Mouse (Mus musculus) urinary bladder, postnatal 10 days (tissue): ENCODE measurements around the gene Mta1.

ENCODE experiments used
- DNase-seq: peaks from one replicate; pipeline ENCODE4 v3.0.0; 2022; ENCODE audit warnings: low spot score

The Mta1 gene

DNA sequence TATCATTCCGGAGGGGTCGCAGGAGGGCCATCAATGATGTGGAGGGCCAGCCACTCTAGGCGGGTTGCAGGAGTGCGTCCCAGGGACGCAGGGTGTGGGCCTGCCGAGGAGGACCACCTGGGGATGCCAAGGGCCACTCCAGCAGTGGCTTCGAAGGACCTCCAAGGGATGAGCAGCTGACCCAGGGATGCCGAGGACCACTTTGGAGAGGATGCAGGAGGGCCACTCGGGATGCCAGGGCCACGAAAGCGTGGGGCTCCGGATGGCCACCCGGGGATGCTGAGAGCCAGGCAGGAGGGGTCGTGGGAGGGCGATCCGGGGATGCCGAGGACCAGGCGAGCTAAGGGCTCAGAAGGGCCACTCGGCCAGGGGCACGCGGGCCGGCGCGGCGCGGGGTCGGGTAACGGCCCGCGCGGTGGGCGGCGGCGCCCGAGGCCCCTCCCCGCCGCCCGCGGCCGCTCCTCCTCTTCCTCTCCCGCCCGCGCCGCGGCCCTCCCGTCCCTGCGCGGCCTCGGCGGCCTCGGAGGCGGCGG, at the start of gene Mta1:
Mta1 (plus strand) TSS at position 530 of the 533 bp plus-strand sequence.
- no peak for DNase-seq

- no peak for DNase-seq
Observed at GRCm38 (mm10) chr12:113049836-113050235, 48.2 kb upstream of the Mta1 start.

DNA sequence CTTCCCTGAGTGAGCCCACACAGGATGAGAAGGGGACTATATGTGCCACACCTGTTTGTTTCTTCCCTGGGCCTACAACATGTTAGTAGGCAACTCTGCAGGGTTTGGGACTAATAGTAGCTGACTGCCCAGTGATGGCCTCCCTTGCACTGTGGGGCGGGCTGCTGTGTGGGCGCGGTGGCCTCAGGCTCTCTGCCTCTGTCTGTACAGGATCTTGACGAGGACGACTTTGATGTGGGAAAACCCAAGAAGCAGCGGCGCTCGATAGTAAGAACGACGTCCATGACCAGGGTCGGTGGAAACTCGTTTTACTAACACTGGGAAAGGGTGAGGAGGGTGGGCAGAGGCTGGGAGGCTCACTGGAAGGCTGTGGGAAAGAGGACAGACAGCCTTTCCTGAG, 47.4 kb upstream of the Mta1 start:
- no peak for DNase-seq

DNA sequence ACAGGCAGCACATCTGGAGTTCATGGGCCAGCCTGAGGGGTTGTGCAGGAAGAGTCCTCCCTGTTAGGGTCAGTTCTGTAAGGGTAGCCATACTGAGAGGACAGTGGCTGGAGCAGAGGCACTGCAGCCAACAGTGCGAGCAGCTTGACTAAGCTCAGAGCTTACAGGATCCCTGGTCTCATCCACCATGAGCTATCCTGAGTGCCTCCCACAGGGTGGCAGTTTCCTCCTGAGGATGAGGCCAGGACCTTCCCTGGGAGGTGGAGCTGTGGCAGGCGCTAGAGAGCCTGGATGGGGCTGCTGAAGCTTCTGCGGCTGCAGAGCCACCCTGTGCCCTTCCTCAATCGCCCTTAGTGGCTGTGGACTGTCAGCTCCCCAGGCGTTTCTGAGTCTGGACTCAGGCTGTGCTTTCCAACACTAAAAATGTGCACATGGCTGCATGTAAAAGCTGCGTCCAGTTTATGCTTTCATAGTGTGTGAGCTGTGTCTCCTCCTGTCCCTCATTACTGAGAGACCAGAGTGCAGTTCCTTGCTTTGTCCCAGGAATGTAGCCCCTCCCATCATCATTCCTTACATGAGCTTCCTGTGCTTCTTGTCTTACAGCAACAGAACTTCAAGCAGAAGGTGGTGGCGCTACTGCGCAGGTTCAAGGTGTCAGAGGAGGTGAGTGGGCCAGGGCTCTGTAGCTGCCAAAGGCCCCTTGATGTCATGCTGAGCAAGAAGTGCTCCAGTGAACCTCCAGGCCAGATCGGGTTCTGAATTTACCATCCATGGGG, 46.3 kb upstream of the Mta1 start:
- no peak for DNase-seq

DNA sequence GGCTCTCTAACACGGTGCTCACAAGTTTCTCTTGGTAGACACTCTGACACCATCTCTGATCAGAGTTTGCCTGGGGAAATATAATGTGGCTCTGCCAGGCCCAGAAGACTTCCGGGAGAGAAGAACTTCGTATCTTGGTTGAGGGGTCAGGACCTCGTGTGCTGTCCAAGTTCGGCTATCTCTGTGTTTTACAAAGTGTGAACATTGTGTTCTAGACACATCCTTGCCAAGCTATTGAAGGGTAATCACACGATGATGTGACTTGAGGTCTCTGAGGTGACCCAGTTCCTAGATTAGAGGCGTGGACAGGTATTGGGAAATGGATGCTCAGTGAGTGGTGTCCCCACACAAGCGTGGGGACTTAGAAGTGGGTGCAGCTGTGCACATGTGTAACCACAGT, 42.0 kb upstream of the Mta1 start:
- DNase-seq, result no peak

GRCm38 (mm10) chr12:113060178-113060577, 37.9 kb upstream of the Mta1 start:
- DNase-seq, result no peak

DNA sequence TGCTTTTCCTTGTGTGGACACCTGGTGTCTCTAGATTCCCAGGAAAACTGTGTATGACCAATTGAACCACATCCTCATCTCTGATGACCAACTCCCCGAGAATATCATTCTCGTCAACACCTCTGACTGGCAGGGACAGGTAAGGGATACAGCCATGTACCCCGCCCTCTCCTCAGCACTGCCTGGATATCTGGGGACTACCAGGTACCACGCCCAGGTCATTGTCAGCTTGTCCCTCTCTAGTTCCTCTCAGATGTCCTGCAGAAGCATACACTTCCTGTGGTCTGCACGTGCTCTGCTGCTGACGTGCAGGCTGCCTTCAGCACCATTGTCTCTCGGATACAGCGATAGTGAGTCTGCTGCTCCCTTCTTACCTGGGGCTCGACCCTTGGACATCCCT, 36.5 kb upstream of the Mta1 start:
- DNase-seq, result no peak

- DNase-seq, result no peak
Observed at GRCm38 (mm10) chr12:113062201-113062600, 35.9 kb upstream of the Mta1 start.

- DNase-seq, result no peak
Observed at GRCm38 (mm10) chr12:113063700-113064099, 34.4 kb upstream of the Mta1 start.

- no peak for DNase-seq
Observed at GRCm38 (mm10) chr12:113068002-113068401, 30.1 kb upstream of the Mta1 start.

- no peak for DNase-seq
Observed at GRCm38 (mm10) chr12:113069389-113069788, 28.7 kb upstream of the Mta1 start.

DNA sequence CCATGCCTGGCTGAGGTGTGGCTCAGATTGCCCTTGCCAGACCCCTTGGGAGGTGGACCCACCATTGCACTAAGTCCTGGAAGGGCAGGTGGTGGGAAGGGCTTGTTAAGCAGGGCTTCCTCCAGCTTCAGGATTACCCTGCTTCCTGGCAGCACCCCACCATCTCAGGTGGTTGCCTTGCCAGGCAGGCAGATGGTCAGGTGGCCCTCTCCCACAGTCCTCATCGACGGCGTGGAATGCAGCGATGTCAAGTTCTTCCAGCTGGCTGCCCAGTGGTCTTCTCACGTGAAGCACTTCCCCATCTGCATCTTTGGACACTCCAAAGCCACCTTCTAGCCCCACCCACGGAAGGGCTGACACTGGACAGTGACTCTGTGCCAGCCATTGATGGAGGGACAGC, 26.8 kb upstream of the Mta1 start:
- DNase-seq, result no peak

DNA sequence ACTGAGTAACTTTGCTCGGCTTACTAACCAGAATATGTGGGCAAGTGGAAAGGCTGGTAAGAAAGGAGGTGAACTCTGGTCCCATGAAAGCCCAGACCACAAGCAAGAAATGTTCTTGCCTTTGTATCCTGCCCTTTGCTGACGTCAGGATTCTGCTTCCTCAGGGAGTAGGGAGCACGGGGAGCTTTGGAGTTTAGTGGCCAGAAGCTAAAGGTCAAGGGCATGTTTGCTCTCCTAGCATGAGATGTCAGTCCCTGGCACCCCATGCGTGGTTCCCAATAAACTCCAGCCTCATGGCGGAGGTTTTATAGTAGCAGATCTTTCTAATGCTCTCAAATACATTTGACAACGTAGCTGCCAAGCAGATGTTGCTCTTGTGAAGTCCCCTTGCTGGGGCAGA, 26.3 kb upstream of the Mta1 start:
- no peak for DNase-seq

DNA sequence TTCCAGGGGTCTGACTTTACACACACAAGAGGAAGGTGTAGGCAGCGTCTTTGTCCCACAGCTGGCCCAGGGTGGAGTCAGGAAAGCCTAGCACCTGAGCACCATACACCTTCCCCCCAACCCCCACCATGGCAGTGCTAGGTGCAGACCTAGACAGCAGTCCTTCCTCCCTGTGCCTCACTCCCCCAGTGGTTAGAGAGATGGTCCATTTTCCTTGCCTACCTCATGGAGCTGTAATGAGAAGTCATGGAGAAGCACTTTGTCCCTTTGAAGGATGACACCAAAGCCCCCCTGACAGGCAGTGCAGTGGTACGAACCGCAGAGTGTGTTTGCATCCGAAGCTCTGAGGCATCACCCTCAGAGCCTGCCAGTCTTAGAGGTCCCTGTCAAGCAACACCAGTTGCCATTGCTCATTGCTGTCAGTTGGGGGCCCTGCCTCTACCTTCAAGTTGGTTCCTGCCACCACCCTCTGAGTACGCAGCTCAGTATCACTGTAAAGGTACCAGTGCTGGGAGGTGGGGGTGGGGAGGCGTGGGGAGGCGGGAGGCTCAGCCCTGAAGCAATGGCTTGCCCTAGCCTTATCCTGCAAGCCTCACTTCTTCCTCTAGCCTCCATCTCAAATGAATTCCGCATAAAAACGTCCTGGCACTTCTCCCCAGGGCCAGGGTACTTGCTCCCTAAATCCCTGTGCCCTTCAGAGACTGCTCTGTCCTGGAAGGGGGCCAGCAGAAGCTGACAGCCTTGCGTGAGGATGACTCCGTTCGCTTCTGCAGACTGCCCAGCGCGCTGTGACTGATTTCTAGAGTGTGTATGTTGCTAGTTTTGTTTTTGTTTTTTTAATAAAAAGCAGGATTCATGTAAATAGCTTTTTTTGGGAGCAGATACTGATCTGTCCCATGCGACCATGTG, 24.4 kb upstream of the Mta1 start:
- no peak for DNase-seq

DNA sequence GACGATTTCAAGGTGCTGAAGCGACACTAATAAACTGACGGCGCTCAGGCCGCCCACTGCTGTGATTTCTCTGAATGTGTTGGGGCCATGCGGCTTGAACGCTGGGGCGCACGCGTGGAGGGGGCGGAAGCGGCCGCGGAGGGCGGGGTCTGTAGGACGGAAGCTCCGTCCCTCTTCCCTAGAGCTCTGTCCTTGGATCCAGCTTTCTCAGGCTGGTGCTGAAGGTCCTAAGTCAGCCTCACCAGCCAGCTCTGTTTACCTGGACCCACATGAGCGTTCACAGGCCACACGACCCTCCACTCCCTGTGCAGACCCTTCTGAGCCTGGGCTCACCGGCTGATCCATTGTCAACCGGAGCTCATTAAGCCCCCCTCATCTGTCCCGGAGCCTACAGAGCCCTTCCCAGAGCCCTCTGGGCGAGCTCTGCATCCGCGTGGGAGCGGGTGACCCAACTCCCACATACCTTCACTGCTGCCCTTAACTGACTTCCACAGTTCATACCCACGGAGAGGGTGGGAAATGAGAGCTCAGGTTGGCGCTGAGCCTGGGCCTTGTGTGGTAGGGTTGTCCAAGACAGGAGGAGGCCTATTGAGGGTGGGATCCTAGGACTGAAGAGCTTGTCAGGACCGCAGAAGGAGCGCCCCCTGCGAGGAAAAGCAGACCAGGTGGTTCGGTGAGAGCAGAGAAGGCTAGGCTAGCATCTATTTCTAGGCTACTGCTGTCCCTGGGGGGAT, 23.6 kb upstream of the Mta1 start, which contains the start of gene Tex22:
Tex22 (plus strand) TSS at position 174 of the 734 bp plus-strand sequence.
- peak; percentile 35 for DNase-seq

DNA sequence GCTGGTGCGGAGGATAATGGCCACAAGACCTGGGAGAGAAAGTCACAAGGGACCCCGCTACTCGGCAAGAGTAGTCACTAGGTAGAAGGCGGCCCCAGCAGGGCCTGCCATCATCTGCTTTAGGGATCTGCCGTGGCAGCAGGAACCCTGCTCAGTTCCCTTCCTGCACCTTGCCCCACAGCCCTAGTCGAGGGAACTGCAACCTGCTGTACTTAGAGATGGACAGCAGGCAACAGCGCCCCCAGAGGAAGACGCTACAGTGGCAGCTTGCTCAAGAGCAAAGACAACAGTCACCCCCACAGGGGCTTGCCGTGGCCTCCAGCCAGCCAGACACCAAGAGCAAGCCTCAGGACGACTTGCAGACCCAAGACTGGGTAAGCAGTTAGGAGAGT, 23.0 kb upstream of the Mta1 start:
- peak; percentile 56 for DNase-seq

DNA sequence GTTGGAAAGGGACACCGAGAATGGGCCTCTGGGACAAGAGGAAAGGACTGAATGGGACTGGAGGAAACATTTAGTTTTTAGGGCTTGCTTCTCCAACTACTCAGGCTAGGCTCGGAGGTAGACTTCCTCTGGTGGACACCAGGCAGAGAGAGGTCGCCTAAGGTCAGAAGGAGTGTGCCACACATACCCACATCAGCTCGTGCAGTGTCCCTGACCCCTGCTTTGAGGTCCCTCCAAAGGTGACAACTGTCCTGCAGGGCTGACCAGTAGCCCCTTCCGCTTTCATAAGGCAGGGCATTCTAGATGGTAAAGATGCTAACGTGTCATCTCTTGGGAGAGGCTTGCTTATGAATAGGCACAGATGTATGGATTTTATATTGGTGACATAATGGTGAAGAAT, 22.6 kb upstream of the Mta1 start:
- no peak for DNase-seq

- no peak for DNase-seq
Observed at GRCm38 (mm10) chr12:113087276-113087675, 10.8 kb upstream of the Mta1 start.

DNA sequence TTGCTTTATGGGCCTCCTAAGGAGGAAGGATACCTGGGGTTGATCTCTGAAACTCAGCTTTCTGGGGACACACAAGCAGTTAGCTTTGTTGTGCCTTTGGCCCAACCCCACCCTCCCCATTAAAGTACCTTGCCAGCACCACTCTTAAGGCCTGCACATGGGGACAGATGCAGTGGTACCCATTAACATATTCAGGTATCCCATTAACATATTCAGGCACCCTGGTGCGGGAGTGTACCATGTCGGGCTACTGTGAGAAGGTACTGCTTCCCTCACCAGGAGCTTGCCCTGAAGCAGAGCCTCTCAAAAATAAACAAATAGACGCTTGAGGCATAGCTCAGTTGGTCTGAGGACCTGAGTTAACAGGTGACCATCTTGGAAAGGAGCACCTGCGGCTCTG, 10.1 kb upstream of the Mta1 start:
- no peak for DNase-seq

- no peak for DNase-seq
Observed at GRCm38 (mm10) chr12:113089107-113089506, 9.0 kb upstream of the Mta1 start.

DNA sequence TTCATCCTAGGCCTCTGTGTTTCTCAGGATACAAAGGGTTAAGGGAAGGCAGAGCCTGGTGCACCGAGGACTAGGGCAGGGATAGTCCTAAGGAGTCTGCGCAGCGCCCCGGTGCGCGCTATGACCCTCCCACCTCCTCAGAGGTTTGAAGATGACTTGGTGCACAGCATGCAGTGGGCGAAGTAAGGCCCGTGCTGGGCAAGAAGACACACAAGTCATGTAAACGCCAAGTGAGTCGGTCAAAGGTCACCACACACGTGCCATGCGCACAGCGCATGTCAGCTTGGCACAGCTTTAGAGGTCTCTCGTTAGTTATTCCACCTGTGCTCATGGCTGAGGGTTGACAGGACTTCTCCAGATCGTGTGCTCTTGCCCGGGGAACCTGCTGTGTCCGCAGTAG, 8.0 kb upstream of the Mta1 start:
- DNase-seq, result no peak

GRCm38 (mm10) chr12:113097040-113097439, 1.0 kb upstream of the Mta1 start:
- no peak for DNase-seq
